Mouse (Mus musculus) E14TG2a.4 (cell line): Measurements from ENCODE around the gene Yap1.

ENCODE experiments used
- H3K27me3 ChIP-seq: 2 replicates; pipeline ENCODE4 v1.6.1; 2014; ENCODE audit warnings: low read length, control low read depth; ENCODE audit not compliant: insufficient read depth
- H3K36me3 ChIP-seq: 2 replicates; pipeline ENCODE4 v1.6.1; 2014; ENCODE audit warnings: low read length, control low read depth; ENCODE audit not compliant: insufficient read depth
- H3K4me1 ChIP-seq: replicated peaks from 2 replicates; pipeline ENCODE4 v1.6.1; 2014; ENCODE audit warnings: low read depth, low read length, control low read depth
- H3K4me3 ChIP-seq: replicated peaks from 2 replicates; pipeline ENCODE4 v1.5.1; 2014; ENCODE audit warnings: mild to moderate bottlenecking, low read length
- H3K9me3 ChIP-seq: 2 replicates; pipeline ENCODE4 v1.6.1; 2014; ENCODE audit warnings: low read length, control low read depth
- CTCF ChIP-seq: conservative IDR thresholded peaks from 2 replicates; pipeline ENCODE4 v1.5.1; 2014; ENCODE audit warnings: low read length
- NANOG ChIP-seq: IDR thresholded peaks from 2 replicates; pipeline ENCODE4 v1.6.1; 2014; ENCODE audit warnings: borderline replicate concordance, low read length, mixed read lengths
- POU5F1 ChIP-seq: IDR thresholded peaks from 2 replicates; pipeline ENCODE4 v1.6.1; 2014; ENCODE audit warnings: low read length, borderline replicate concordance

Yap1 gene

DNA sequence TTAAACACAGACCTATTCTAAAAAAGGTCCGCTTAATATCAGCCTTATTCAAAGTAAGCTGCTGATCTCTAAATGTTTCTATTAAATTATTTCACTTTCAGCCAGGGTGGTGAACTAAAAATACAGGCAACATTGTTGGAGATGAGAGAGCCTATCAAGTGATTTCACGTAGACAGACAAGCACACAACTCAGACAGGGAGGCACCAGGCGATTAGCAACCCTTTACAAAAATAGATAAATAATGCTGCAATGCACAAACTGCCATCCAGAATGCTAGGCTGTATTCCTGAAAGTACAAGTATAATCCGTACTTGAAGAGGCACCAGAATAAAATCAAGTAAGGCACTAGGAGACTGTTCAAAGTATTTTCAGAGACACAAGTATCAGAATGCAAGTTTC lies 20.1 kb downstream of the Yap1 start:
- Histone ChIP-seq H3K4me1 (peaks cover 73% of the 10 kb centered on the region), H3K36me3 (peaks cover 63% of the 10 kb centered on the region), H3K9me3 (no peaks in the 10 kb centered on the region), H3K4me3 (no peak overlapping the region), H3K27me3 (no peaks in the 10 kb centered on the region)
- no peak for TF ChIP-seq NANOG
- no peak for TF ChIP-seq POU5F1
- TF ChIP-seq CTCF = no peak

DNA sequence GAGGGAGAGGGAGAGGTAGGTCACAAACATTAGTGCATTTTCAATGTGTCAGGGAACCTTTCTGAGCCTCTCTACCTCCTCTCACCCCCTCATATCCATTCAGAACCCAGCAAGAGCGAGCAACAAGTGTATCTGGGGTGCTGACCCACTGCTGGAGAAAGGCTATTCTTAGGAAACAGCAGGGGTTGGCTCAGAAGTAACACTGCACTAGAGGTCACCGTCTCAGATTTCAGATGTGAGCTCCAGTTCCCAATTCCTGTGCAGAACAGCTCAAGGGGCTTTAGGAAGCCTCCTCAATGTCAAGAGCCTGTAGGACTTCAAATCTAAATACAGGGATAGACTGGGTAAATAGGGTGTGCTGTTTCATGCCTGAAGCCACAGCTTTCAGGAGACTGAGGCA lies 20.7 kb downstream of the Yap1 start:
- TF ChIP-seq NANOG (peak; percentile 24; the same call in 1 of the 2 replicates), CTCF (no peak)
- H3K36me3 ChIP-seq = peaks cover 64% of the 10 kb centered on the region
- H3K27me3 ChIP-seq = no peaks in the 10 kb centered on the region
- no peaks in the 10 kb centered on the region for H3K9me3 ChIP-seq
- H3K4me1 ChIP-seq = peaks cover 73% of the 10 kb centered on the region
- H3K4me3 ChIP-seq = no peak overlapping the region

DNA sequence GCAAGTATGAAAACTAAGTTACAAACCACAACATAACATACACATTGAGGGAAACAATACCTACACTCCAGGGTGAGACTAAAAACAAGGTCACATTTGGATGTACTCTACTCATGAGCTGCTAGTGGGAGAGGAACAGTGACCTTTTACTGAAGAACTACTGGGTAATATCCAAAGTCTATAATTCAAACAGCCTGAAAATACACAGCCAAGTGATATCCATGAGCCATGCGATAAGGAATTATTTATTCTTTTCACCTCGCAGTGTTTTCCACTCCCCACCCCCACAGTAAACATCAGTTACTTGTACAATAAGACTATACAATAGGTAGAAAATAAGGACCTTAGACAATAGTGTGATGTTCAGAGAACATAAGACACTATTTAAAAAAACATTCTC lies 24.2 kb downstream of the Yap1 start:
- Histone ChIP-seq H3K4me3 (no peak overlapping the region), H3K27me3 (no peaks in the 10 kb centered on the region), H3K36me3 (peaks cover 57% of the 10 kb centered on the region), H3K4me1 (peaks cover 80% of the 10 kb centered on the region), H3K9me3 (no peaks in the 10 kb centered on the region)
- TF ChIP-seq POU5F1 = no peak
- no peak for TF ChIP-seq CTCF
- no peak for TF ChIP-seq NANOG

DNA sequence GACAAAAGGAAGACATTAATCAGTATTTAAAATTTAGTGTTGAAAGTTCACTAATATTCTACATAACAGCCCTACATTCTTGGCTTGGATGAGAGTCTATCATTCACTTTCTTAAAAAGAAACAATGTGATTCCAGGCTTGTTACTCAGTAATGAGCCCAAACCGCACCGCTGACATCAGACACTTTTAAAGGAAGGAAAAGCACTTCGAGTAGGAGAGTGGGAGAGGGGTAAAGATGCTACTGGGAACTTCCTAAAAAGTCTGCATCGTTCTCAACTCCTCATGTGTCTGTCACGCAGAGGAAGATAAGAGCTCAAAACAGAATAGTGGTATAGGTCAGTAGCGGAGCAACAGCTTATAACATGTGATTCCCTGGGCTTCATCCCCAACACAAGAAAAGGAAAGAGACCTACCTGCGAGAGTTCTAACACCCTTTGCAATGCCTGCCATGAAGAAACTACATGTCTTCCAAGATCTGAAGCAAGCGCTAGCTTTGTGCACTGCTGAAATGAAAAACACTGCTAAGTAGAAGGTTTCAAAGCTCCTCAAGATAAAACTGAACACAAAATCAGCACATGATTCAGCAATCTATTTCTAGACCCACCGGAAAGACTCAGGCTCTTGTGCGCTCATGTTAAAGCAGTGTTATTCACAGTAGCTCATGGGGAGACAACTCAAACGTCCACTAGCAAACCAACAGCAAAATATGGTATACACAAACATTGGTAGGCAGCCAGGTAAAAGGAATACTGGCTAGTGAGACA lies 25.1 kb downstream of the Yap1 start:
- H3K36me3 ChIP-seq = peaks cover 64% of the 10 kb centered on the region
- H3K9me3 ChIP-seq = no peaks in the 10 kb centered on the region
- H3K4me3 ChIP-seq = no peak overlapping the region
- no peaks in the 10 kb centered on the region for H3K27me3 ChIP-seq
- TF ChIP-seq CTCF (no peak), NANOG (no peak), POU5F1 (no peak)
- peaks cover 78% of the 10 kb centered on the region for H3K4me1 ChIP-seq

DNA sequence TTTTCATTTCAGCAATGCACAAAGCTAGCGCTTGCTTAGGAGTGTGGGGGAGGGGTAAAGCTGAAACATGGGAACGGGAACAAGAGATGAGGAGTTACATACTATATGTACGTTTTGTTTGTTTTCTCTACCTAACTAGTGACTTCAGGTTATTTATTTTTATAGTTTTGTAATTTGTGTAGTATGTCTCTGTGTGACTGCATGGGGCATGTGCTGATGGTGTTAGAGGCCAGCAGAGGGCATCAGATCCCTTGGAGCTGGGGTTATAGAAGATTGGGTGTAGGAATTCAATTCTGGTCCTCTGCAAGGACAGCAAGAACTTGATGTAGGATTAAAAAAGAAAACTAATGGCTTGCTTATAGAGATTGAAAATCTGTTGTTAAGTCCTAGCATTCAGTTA lies 25.9 kb downstream of the Yap1 start:
- no peaks in the 10 kb centered on the region for H3K27me3 ChIP-seq
- no peaks in the 10 kb centered on the region for H3K9me3 ChIP-seq
- peaks cover 72% of the 10 kb centered on the region for H3K36me3 ChIP-seq
- no peak overlapping the region for H3K4me3 ChIP-seq
- no peak for TF ChIP-seq NANOG
- no peak for TF ChIP-seq POU5F1
- TF ChIP-seq CTCF = peak; percentile 45
- peaks cover 78% of the 10 kb centered on the region for H3K4me1 ChIP-seq

DNA sequence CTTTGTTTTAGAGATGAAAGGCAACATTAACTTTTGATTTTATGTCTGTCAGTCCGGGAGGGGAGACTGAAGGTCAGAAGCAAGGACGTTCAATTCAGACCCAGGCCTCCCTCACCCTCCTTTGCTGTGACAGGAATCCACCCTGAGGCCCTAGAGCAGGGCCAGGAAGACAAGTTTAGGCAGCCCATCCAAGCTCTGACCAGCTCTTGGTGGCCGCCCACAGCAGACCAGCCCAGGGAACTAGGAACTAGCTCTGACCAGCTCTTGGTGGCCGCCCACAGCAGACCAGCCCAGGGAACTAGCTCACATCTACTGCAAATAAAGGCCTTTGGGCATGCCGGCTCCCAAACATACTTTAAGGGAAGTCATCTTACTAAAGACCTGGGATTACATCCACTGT lies 26.8 kb downstream of the Yap1 start:
- TF ChIP-seq CTCF = no peak
- Histone ChIP-seq H3K4me1 (peaks cover 78% of the 10 kb centered on the region), H3K9me3 (no peaks in the 10 kb centered on the region), H3K4me3 (no peak overlapping the region), H3K27me3 (no peaks in the 10 kb centered on the region), H3K36me3 (peaks cover 74% of the 10 kb centered on the region)

DNA sequence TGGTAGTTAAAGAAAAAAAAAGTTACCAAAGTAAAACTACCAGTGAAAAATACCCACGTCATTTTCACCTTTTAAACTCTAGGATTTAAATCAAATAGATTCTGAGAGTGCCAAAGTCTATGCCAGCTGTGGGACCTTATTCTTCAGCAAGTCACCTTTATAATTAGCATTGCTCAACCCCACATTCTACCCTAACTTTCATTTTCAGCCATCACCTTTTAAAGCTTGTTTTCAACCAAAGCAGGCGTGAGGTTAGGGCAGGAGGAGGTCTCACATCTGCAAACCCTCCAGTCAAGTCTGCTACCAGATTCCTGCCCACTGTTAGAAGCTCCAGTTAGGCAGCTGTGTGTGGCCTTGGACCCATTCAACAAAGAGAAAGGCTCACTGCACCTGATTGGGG lies 32.4 kb downstream of the Yap1 start:
- H3K4me3 ChIP-seq = no peak overlapping the region
- no peaks in the 10 kb centered on the region for H3K27me3 ChIP-seq
- no peak for TF ChIP-seq CTCF
- no peak for TF ChIP-seq POU5F1
- no peak for TF ChIP-seq NANOG
- H3K4me1 ChIP-seq = peaks cover 40% of the 10 kb centered on the region
- H3K9me3 ChIP-seq = no peaks in the 10 kb centered on the region
- H3K36me3 ChIP-seq = peaks cover 85% of the 10 kb centered on the region

DNA sequence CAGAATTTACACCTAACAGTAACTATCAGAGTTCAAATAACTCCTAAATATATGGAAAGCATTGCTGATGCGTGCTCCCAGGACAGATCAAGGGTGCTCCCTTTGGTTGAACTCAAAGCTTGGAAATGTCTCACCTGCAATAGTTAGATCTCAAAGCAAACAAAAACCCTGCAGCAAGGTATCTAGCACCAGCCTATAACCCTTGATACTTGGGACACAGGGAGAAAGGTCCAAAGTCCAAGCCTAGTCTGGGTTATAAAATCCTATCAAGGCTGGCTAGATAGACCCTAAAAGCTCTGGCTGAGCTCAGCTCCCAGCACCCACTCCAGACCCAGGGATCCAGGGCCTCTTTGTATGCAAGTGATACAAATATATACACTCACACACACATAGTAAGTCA lies 36.4 kb downstream of the Yap1 start:
- H3K4me3 ChIP-seq = no peak overlapping the region
- H3K27me3 ChIP-seq = no peaks in the 10 kb centered on the region
- H3K4me1 ChIP-seq = peaks cover 51% of the 10 kb centered on the region
- no peaks in the 10 kb centered on the region for H3K9me3 ChIP-seq
- TF ChIP-seq NANOG = no peak
- no peak for TF ChIP-seq CTCF
- TF ChIP-seq POU5F1 = no peak
- peaks cover 79% of the 10 kb centered on the region for H3K36me3 ChIP-seq

DNA sequence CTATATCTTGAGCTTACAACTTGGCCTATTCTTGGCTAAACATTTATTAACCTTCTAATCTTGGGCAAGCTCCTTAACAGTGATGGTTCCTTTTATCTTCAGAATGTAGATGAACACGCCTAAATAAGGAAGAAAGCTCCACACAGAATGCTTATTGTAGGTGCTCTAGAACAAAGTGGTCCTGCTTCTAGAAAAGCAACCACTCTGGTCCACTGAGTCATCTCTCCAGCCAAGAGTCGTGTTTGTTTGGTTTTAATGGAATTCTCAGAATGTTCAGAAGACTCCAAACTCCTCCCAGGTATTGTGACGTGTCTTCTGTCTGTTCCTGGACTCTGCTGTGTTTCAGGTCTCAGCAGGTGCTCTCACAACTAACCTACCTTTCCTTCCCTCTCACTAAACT lies 38.8 kb downstream of the Yap1 start:
- Histone ChIP-seq H3K4me3 (no peak overlapping the region), H3K36me3 (peaks cover 73% of the 10 kb centered on the region), H3K27me3 (no peaks in the 10 kb centered on the region), H3K9me3 (no peaks in the 10 kb centered on the region), H3K4me1 (peaks cover 66% of the 10 kb centered on the region)
- TF ChIP-seq CTCF = no peak
- TF ChIP-seq NANOG = no peak
- no peak for TF ChIP-seq POU5F1
